Mouse (Mus musculus) CH12.LX (cell line): ENCODE results near the gene Pde1a. TPM values are rescaled to one million over a fixed set of nuclear protein-coding genes. Genes with fewer than 3 reads are reported as not detected.

Experiments
- DNase-seq: peaks from one replicate; pipeline ENCODE4 v3.0.0-alpha.2; 2013; ENCODE audit errors: extremely low read depth
- H3K27ac ChIP-seq: 2 replicates; pipeline ENCODE4 v1.5.1; 2012; ENCODE audit warnings: low read depth, mild to moderate bottlenecking, control low read depth, moderate library complexity; ENCODE audit not compliant: insufficient read depth
- H3K27me3 ChIP-seq: replicated peaks from 2 replicates; pipeline ENCODE3; 2012; ENCODE audit warnings: inconsistent platforms
- H3K36me3 ChIP-seq, 2 experiments: replicated peaks in 1 of 2; 2 replicates each; pipeline versions ENCODE3 to v1.6.1; 2012; ENCODE audit warnings: inconsistent platforms in 1 of 2, low read length in 1 of 2, mild to moderate bottlenecking in 1 of 2, mixed read lengths in 1 of 2, moderate library complexity in 1 of 2; ENCODE audit not compliant: control insufficient read depth in 1 of 2, insufficient read depth in 1 of 2
- H3K4me1 ChIP-seq, 2 experiments: 2 replicates each; pipeline ENCODE4 v1.6.1; 2012; ENCODE audit warnings: inconsistent platforms in 1 of 2, moderate library complexity in 1 of 2; ENCODE audit not compliant: insufficient read depth in 2 of 2, control insufficient read depth in 1 of 2
- H3K4me2 ChIP-seq: 2 replicates; pipeline ENCODE4 v1.6.1; 2012; ENCODE audit warnings: low read depth, mild to moderate bottlenecking, control low read depth; ENCODE audit not compliant: poor library complexity, insufficient read depth, severe bottlenecking
- H3K4me3 ChIP-seq, 3 experiments: fragments of 150-350 bp in 1 of 3; sonication (generic) in 1 of 3; replicated peaks in 1 of 3; 2 replicates each; pipeline versions ENCODE3 to v1.5.1; 2011 to 2012; ENCODE audit warnings: low read depth in 2 of 3, low read length in 2 of 3, mild to moderate bottlenecking in 2 of 3, moderate library complexity in 2 of 3, control low read depth in 1 of 3, improper control_type of control experiment in 1 of 3, inconsistent platforms in 1 of 3, mixed read lengths in 1 of 3; ENCODE audit not compliant: poor library complexity in 1 of 3
- H3K79me2 ChIP-seq: replicated peaks from 2 replicates; pipeline ENCODE4 v1.6.1; 2012; ENCODE audit warnings: mild to moderate bottlenecking, moderate library complexity; ENCODE audit not compliant: control insufficient read depth, poor library complexity, insufficient read depth, severe bottlenecking; ENCODE audit errors: extremely low read depth
- H3K9ac ChIP-seq: 2 replicates; pipeline ENCODE4 v1.6.1; 2012; ENCODE audit warnings: low read depth, mild to moderate bottlenecking, control low read depth, moderate library complexity; ENCODE audit not compliant: insufficient read depth
- H3K9me3 ChIP-seq: replicated peaks from 2 replicates; pipeline ENCODE3; 2012; ENCODE audit warnings: low read length, inconsistent platforms, mixed read lengths
- BHLHE40 ChIP-seq: IDR thresholded peaks from 2 replicates; pipeline ENCODE4 v1.6.1; 2011; ENCODE audit warnings: mild to moderate bottlenecking, low read depth, low read length, improper control_type of control experiment
- CHD2 ChIP-seq: IDR thresholded peaks from 2 replicates; pipeline ENCODE4 v1.6.1; 2011; ENCODE audit warnings: low read length, improper control_type of control experiment
- E2F4 ChIP-seq: IDR thresholded peaks from 2 replicates; pipeline ENCODE4 v1.6.1; 2011; ENCODE audit warnings: low read depth, low read length, improper control_type of control experiment; ENCODE audit not compliant: insufficient replicate concordance
- ELF1 ChIP-seq: IDR thresholded peaks from 2 replicates; pipeline ENCODE4 v1.6.1; 2014; ENCODE audit warnings: low read depth, mild to moderate bottlenecking, inconsistent platforms, low read length, improper control_type of control experiment
- ETS1 ChIP-seq: conservative IDR thresholded peaks from 2 replicates; pipeline ENCODE4 v1.6.1; 2012; ENCODE audit warnings: low read depth, mild to moderate bottlenecking, inconsistent platforms, low read length, improper control_type of control experiment, moderate library complexity
- HCFC1 ChIP-seq: IDR thresholded peaks from 2 replicates; pipeline ENCODE4 v1.6.1; 2012; ENCODE audit warnings: low read depth, mild to moderate bottlenecking, inconsistent platforms, low read length, improper control_type of control experiment
- IRF4 ChIP-seq: IDR thresholded peaks from 2 replicates; pipeline ENCODE4 v1.6.1; 2014; ENCODE audit warnings: low read depth, mild to moderate bottlenecking, inconsistent platforms, low read length, improper control_type of control experiment
- JUN ChIP-seq: IDR thresholded peaks from 2 replicates; pipeline ENCODE4 v1.6.1; 2011; ENCODE audit warnings: low read depth, mild to moderate bottlenecking, low read length, improper control_type of control experiment, moderate library complexity; ENCODE audit not compliant: insufficient read depth
- JUND ChIP-seq: conservative IDR thresholded peaks from 2 replicates; pipeline ENCODE4 v1.6.1; 2011; ENCODE audit warnings: low read depth, low read length, improper control_type of control experiment
- MAX ChIP-seq: IDR thresholded peaks from 2 replicates; pipeline ENCODE4 v1.6.1; 2011; ENCODE audit warnings: low read length, improper control_type of control experiment
- MEF2A ChIP-seq: IDR thresholded peaks from 2 replicates; pipeline ENCODE4 v1.6.1; 2014; ENCODE audit warnings: low read depth, mild to moderate bottlenecking, inconsistent platforms, low read length, improper control_type of control experiment, borderline replicate concordance
- MXI1 ChIP-seq: IDR thresholded peaks from 2 replicates; pipeline ENCODE4 v1.6.1; 2011; ENCODE audit warnings: mild to moderate bottlenecking, low read depth, low read length, improper control_type of control experiment
- MYC ChIP-seq: IDR thresholded peaks from 2 replicates; pipeline ENCODE4 v1.6.1; 2011; ENCODE audit warnings: low read depth, mild to moderate bottlenecking, improper control_type of control experiment, low read length
- NELFE ChIP-seq: IDR thresholded peaks from 2 replicates; pipeline ENCODE4 v1.6.1; 2011; ENCODE audit warnings: low read depth, low read length, improper control_type of control experiment
- NRF1 ChIP-seq: IDR thresholded peaks from 2 replicates; pipeline ENCODE4 v1.6.1; 2014; ENCODE audit warnings: low read depth, mild to moderate bottlenecking, inconsistent platforms, low read length, improper control_type of control experiment, moderate library complexity
- PAX5 ChIP-seq: IDR thresholded peaks from 2 replicates; pipeline ENCODE4 v1.6.1; 2012; ENCODE audit warnings: low read length, inconsistent platforms, mixed read lengths
- POLR2AphosphoS2 ChIP-seq: IDR thresholded peaks from 2 replicates; pipeline ENCODE4 v1.6.1; 2011; ENCODE audit warnings: low read depth, low read length, improper control_type of control experiment
- RCOR1 ChIP-seq: conservative IDR thresholded peaks from 2 replicates; pipeline ENCODE4 v1.6.1; 2012; ENCODE audit warnings: low read depth, mild to moderate bottlenecking, inconsistent platforms, low read length, improper control_type of control experiment
- SIN3A ChIP-seq: IDR thresholded peaks from 2 replicates; pipeline ENCODE4 v1.6.1; 2012; ENCODE audit warnings: low read length, improper control_type of control experiment, inconsistent platforms
- TBP ChIP-seq: conservative IDR thresholded peaks from 2 replicates; pipeline ENCODE4 v1.6.1; 2011; ENCODE audit warnings: low read depth, low read length, improper control_type of control experiment
- TCF12 ChIP-seq: IDR thresholded peaks from 2 replicates; pipeline ENCODE4 v1.6.1; 2014; ENCODE audit warnings: low read depth, mild to moderate bottlenecking, inconsistent platforms, low read length, improper control_type of control experiment
- ZKSCAN1 ChIP-seq: IDR thresholded peaks from 2 replicates; pipeline ENCODE4 v1.6.1; 2012; ENCODE audit warnings: low read depth, inconsistent platforms, low read length, improper control_type of control experiment, borderline replicate concordance
- ZNF384 ChIP-seq: IDR thresholded peaks from 2 replicates; pipeline ENCODE4 v1.6.1; 2012; ENCODE audit warnings: low read depth, low read length, improper control_type of control experiment, inconsistent platforms
- dilution Hi-C: fragments of 300-500 bp; cut with MboI; formaldehyde crosslinking; loops from 2 replicates; pipeline ENCODE4 v1.14.3; 2020; ENCODE audit warnings: low sequenced_read_pairs; ENCODE audit not compliant: extremely low pct_unique_long_range_greater_than_20kb, extremely low pct_ligation_motif_present
- in situ Hi-C: fragments of 300-500 bp; cut with MboI; formaldehyde crosslinking; loops from 3 replicates; pipeline ENCODE4 v1.14.3; 2019; ENCODE audit warnings: low sequenced_read_pairs, low pct_ligation_motif_present, low pct_unique_long_range_greater_than_20kb, mixed read lengths
- polyA plus RNA-seq: library from polyadenylated mRNA; unstranded; fragments of >175 nt; gene quantifications from 2 replicates; pipeline ENCODE4 v1.2.1, GENCODE M21; 2012; ENCODE audit warnings: low read depth; ENCODE audit not compliant: insufficient read length
- total RNA-seq, 2 experiments: library from RNA; depleted of rRNA; stranded (reverse); fragments of 300-350 nt in 1 of 2; fragments of >200 nt in 1 of 2; gene quantifications; 2 replicates each; pipeline ENCODE4 v1.2.3; 2012 to 2014

The Pde1a gene
- total and polyA plus RNA-seq, 3 experiments: 0.05 to 0.08 TPM; not detected in 1

DNA sequence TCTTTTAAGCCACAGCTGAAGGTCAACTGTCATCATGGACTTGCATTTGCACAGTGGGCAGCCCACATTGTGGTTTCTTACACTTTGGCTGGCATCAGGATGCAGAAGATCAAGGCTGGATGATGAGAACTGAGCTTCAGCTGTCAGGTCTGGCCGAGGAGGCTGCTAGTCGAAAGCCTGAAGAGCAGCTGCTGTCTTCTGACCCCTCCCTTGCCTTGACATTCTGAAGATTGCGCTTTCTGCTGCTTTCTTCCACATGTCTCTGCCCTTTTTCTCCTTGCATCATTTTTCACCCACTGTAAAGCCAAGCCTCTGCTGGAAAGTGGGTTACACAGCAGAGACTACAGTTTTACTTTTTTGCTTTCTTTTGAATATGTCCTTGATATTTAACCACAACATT, 59.5 kb downstream of the Pde1a start:
- DNase-seq: no peak
- H3K4me2 ChIP-seq: no peak overlapping the region
- H3K4me3 ChIP-seq: no peak overlapping the region
- in situ Hi-C loops: no loop called here
- no peaks in the 10 kb centered on the region for H3K9me3 ChIP-seq
- no peak overlapping the region for H3K9ac ChIP-seq
- no peaks in the 10 kb centered on the region for H3K79me2 ChIP-seq
- H3K27me3 ChIP-seq: no peaks in the 10 kb centered on the region
- dilution Hi-C loops: no loop called here
- no peak for TF ChIP-seq MYC
- no peak for TF ChIP-seq TCF12
- no peak for TF ChIP-seq BHLHE40
- no peak for TF ChIP-seq JUN
- TF ChIP-seq NRF1: no peak
- TF ChIP-seq, all 38 proteins: peak for 0
- Histone ChIP-seq H3K27ac (no peak overlapping the region), H3K36me3 (no peaks in the 10 kb centered on the region), H3K4me1 (peaks cover 4 to 11% of the 10 kb centered on the region in 2 experiments; a peak in 3 of 4 replicates)

DNA sequence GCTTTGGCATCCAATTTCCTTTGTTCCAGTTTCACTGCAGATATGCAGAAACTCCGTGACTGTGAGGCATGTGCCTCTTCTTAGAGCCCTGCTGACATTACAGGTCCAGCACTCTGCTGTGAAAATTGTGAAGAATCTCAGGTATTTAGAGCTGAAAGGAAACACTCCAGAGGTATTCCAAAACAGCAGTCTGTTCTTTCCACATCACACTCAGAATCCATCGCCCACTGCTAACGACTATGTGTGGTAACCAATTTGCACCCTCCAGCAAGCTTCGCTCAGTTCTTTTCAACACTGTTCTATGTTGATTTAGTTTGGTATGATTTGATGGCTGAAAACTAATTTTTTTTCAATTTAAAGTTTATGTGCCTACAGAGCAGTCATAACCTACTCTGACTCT, 62.8 kb downstream of the Pde1a start:
- Histone ChIP-seq H3K9me3 (no peaks in the 10 kb centered on the region), H3K27me3 (no peaks in the 10 kb centered on the region), H3K9ac (no peak overlapping the region), H3K36me3 (no peaks in the 10 kb centered on the region), H3K27ac (no peak overlapping the region), H3K79me2 (no peaks in the 10 kb centered on the region), H3K4me1 (peaks cover 4 to 11% of the 10 kb centered on the region in 2 experiments; a peak in 3 of 4 replicates), H3K4me3 (no peak overlapping the region), H3K4me2 (peak overlapping the region; percentile 57)
- dilution Hi-C loops (no loop called here), in situ Hi-C loops (no loop called here)
- no peak for DNase-seq
- TF ChIP-seq MEF2A (no peak), ELF1 (no peak)

DNA sequence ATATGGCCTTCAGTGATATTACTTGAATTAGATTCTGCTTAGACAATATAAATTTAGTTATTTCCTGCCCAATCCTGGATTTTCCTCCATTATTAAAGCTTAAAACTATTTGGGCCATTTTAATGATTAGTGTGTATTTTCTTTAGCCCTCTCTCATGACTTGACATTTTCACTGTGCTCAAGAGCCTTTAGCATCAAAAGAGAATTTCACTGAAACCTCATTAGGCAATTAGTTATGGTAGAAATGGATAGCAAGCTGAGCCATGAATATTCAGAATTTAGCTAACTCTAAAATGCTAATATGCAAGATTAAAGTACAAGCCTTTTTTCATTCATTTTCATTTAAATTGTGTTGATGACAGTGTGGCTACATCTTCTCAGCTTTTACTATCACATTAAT, 73.2 kb downstream of the Pde1a start:
- Histone ChIP-seq H3K27me3 (no peaks in the 10 kb centered on the region), H3K79me2 (no peaks in the 10 kb centered on the region), H3K9me3 (no peaks in the 10 kb centered on the region), H3K4me1 (no peaks in the 10 kb centered on the region), H3K36me3 (no peaks in the 10 kb centered on the region), H3K4me2 (no peak overlapping the region), H3K27ac (no peak overlapping the region), H3K9ac (no peak overlapping the region), H3K4me3 (no peak overlapping the region)
- dilution Hi-C loops (no loop called here), in situ Hi-C loops (no loop called here)
- no peak for TF ChIP-seq JUND
- no peak for TF ChIP-seq ZNF384
- no peak for TF ChIP-seq ETS1
- no peak for TF ChIP-seq TBP
- TF ChIP-seq IRF4: no peak
- no peak for TF ChIP-seq CHD2
- no peak for TF ChIP-seq MXI1
- TF ChIP-seq RCOR1: no peak
- TF ChIP-seq NELFE: no peak
- no peak for TF ChIP-seq POLR2AphosphoS2
- TF ChIP-seq MAX: no peak
- no peak for TF ChIP-seq ELF1
- TF ChIP-seq MEF2A: no peak
- TF ChIP-seq PAX5: no peak
- no peak for TF ChIP-seq MYC
- no peak for TF ChIP-seq E2F4
- TF ChIP-seq ZKSCAN1: no peak
- TF ChIP-seq HCFC1: no peak
- no peak for TF ChIP-seq BHLHE40
- TF ChIP-seq SIN3A: no peak
- DNase-seq: no peak
